Mouse (Mus musculus) ES-E14 (cell line): ENCODE measurements around the gene Morc1.

ENCODE experiments used
- CHD2 ChIP-seq: IDR thresholded peaks from 2 replicates; pipeline ENCODE4 v1.6.1; 2014; ENCODE audit warnings: mild to moderate bottlenecking, low read depth, low read length, inconsistent platforms
- HCFC1 ChIP-seq: IDR thresholded peaks from 2 replicates; pipeline ENCODE4 v1.6.1; 2012; ENCODE audit warnings: low read length, inconsistent platforms, borderline replicate concordance; ENCODE audit not compliant: insufficient read depth
- ZNF384 ChIP-seq: IDR thresholded peaks from 2 replicates; pipeline ENCODE4 v1.6.1; 2012; ENCODE audit warnings: low read depth, low read length, inconsistent platforms

DNA sequence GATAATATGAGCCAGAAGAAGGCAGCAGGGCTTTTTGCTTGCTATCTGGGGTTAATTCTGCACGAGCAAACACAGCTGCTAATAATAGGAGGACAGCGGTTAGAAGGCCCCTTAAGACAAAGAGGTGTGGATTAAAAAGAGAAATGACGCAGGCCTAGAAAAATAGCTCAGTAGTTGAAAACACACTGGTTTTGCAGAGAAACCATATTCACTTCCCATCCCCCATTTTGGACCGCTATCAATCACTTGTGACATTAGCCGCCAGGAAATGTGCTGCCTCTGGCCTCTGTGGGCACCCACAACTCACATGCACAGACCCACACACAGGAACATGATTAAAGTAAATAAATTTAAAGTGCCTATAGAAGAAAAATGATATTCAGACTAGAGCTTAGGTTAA lies 240.7 kb downstream of the Morc1 start:
- TF ChIP-seq HCFC1 (no peak), ZNF384 (no peak), CHD2 (no peak)
